Mouse (Mus musculus): ENCODE results near the gene Slc36a1. TPM values are rescaled to one million over a fixed set of nuclear protein-coding genes. Genes with fewer than 3 reads are reported as not detected.

Slc36a1 gene
- 6.9 and 19.1 TPM in 2 replicates for polyA plus RNA-seq (2011; ENCODE audit: insufficient read depth, insufficient read length, low replicate concordance, missing spikeins)

DNA sequence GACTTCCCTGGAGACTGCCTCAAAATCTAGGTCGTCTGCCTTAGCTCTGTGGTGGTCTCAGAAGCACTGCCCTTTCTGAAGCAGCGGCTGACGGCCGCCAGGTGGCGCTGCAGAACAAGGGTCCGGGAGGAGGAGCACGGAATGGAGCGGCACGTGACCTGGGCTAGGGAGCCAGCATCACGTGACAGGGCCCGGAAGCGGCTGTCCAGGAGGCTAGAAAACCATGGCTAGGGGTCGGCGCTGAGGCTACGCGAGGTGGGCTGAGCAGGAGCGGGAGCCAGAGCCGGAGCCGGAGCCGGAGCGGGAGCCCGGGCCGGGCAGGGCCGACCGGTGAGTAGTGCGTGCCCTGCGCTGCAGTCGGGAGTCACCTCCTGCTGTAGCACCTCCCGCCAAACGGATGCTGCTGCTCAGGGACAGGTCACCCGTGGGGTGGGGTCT, at the start of gene Slc36a1:
TSS of gene Slc36a1 (plus strand) at position 192 of the 438 bp plus-strand sequence.
- peak within 1 kb of the TSS; percentile 21; the same call in 1 of the 2 replicates for H3K27ac ChIP-seq (ENCODE audit: control insufficient read depth, insufficient read depth, low read depth, low read length, poor library complexity)
- WGBS: under 1% methylated on average over 31 of the region's 31 CpGs
- H3K4me1 ChIP-seq (ENCODE audit: control insufficient read depth, insufficient read depth, low read length): peaks cover 2% of the 10 kb centered on the region; the same call in 1 of the 2 replicates
- H3K4me3 ChIP-seq (replicated peaks; ENCODE audit: control insufficient read depth, low read depth, low read length): peak within 1 kb of the TSS; percentile 92
- TF ChIP-seq POLR2A (IDR thresholded peaks at IDR 0.05; ENCODE audit: borderline replicate concordance, control insufficient read depth, low read depth, low read length): peak; percentile 61; the same call in 1 of the 2 replicates
- TF ChIP-seq CTCF (IDR thresholded peaks at IDR 0.05; ENCODE audit: control insufficient read depth, insufficient read depth, low read length): peak; percentile 96

DNA sequence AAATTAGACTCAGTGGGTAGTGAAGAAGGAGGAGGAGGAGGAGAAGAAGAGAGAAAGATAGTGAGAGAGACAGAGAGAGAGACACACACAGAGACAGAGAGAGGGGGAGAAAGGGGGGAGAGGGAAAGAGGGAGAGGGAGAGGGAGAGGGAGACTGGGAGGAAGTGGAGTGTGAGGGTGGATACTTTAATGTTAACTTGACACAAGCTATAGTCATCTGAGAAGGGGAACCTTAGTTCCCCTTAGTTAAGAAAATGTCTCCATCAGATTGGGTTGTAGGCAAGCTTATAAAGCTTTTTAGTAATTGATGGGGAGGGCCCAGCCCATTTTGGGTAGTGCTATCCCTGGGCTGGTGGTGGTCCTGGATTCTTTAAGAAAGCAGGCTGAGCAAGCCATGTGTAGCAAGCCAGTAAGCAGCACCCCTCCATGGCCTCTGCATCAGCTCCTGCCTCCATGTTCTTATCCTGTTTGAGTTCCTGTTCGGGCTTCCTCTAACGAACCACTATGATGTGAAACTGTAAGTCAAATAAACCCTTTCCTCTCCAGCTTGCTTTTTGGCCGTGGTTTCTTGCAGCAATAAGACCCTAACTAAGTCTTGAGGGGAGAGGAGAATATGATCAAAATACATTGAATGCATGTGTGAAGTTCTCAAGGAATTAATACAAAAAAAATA, 49.6 kb upstream of the Slc36a1 start:
- Histone ChIP-seq H3K27ac (ENCODE audit: control insufficient read depth, insufficient read depth, low read depth, low read length, poor library complexity) (peak overlapping the region; percentile 83), H3K4me1 (ENCODE audit: control insufficient read depth, insufficient read depth, low read length) (peaks cover 2% of the 10 kb centered on the region; the same call in 1 of the 2 replicates), H3K4me3 (replicated peaks; ENCODE audit: control insufficient read depth, low read depth, low read length) (no peak overlapping the region)
- TF ChIP-seq CTCF (IDR thresholded peaks at IDR 0.05; ENCODE audit: control insufficient read depth, insufficient read depth, low read length) (no peak), POLR2A (IDR thresholded peaks at IDR 0.05; ENCODE audit: borderline replicate concordance, control insufficient read depth, low read depth, low read length) (0 out of 2 replicates have a peak, but pooled peaks have one; percentile 20)
- WGBS: 0% methylated on average over 3 of the region's 3 CpGs

DNA sequence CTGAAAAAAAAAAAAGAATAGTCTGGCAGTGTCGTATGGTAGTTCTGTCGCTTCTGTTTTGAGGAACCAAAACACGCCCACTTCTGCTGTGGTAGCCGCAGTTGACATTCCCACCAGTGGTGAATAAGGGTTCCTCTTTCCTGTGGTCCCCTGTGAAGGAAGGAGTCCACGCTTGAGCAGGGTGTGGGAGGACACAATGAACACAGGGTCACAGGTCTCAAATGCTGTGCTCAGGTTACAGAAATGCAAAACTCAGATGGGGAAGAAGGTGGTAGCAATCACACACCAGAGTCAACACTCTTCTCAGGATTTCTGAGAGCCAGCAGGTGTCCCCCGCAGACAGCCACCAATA, 49.1 kb upstream of the Slc36a1 start:
- WGBS: 4% methylated on average over 6 of the region's 6 CpGs
- Histone ChIP-seq H3K4me1 (ENCODE audit: control insufficient read depth, insufficient read depth, low read length) (peaks cover 2% of the 10 kb centered on the region; the same call in 1 of the 2 replicates), H3K4me3 (replicated peaks; ENCODE audit: control insufficient read depth, low read depth, low read length) (no peak overlapping the region), H3K27ac (ENCODE audit: control insufficient read depth, insufficient read depth, low read depth, low read length, poor library complexity) (peak overlapping the region; percentile 68; the same call in 1 of the 2 replicates)
- no peak for TF ChIP-seq POLR2A (IDR thresholded peaks at IDR 0.05; ENCODE audit: borderline replicate concordance, control insufficient read depth, low read depth, low read length)
- no peak for TF ChIP-seq CTCF (IDR thresholded peaks at IDR 0.05; ENCODE audit: control insufficient read depth, insufficient read depth, low read length)

DNA sequence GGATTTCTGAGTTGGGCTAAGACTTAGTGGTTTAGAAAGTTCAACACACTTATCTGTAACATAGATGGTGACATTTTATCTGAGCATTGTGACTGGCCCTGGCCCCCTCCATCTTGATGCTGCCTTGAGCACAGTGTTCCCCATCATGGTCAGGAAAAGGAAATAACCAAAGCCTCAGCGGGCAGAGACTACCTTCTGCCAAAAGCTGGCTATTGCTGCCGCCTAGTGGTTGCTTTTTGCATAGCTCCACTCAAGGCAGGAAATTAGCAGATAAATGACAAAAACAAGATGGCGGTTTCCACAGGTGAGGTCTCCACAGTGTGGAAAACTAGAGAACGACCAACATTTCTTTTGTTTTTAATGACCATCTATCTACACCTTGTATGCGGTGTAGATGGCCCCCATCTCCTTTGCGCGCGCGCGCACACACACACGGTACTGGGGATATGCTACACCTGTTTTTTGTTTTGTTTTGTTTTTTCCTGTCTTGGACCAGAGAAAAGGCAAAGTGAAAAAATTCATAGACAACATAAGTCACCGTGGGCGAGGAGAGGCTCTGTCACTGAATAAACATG, 45.3 kb upstream of the Slc36a1 start:
- Histone ChIP-seq H3K4me3 (replicated peaks; ENCODE audit: control insufficient read depth, low read depth, low read length) (no peak overlapping the region), H3K27ac (ENCODE audit: control insufficient read depth, insufficient read depth, low read depth, low read length, poor library complexity) (no peak overlapping the region), H3K4me1 (ENCODE audit: control insufficient read depth, insufficient read depth, low read length) (peaks cover 2% of the 10 kb centered on the region; the same call in 1 of the 2 replicates)
- TF ChIP-seq CTCF (IDR thresholded peaks at IDR 0.05; ENCODE audit: control insufficient read depth, insufficient read depth, low read length) (peak; percentile 78), POLR2A (IDR thresholded peaks at IDR 0.05; ENCODE audit: borderline replicate concordance, control insufficient read depth, low read depth, low read length) (no peak)
- 49% methylated on average over 13 of the region's 13 CpGs for WGBS

DNA sequence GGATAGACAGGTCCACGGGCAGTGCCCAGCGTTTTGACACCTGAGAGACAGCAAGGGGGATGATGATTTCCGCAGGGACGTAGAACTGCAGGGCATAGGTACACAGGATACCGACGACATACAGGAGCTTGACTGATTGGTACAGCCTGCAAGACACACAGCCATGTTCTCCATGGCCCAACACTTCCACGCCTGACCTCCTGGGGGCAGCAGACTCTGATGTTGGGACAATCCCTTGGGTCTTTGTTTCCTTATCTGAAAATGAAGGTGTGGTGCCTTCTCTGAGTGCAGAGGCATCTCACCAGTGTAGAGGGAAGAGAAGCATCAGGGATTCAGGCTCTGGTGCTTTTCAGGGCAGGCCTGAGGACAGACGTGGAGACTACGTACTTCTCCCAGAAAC, 41.5 kb upstream of the Slc36a1 start:
- no peaks in the 10 kb centered on the region for H3K4me1 ChIP-seq (ENCODE audit: control insufficient read depth, insufficient read depth, low read length)
- TF ChIP-seq POLR2A (IDR thresholded peaks at IDR 0.05; ENCODE audit: borderline replicate concordance, control insufficient read depth, low read depth, low read length) (no peak), CTCF (IDR thresholded peaks at IDR 0.05; ENCODE audit: control insufficient read depth, insufficient read depth, low read length) (peak; percentile 76)
- 49% methylated on average over 9 of the region's 9 CpGs for WGBS
- no peak overlapping the region for H3K4me3 ChIP-seq (replicated peaks; ENCODE audit: control insufficient read depth, low read depth, low read length)
- no peak overlapping the region for H3K27ac ChIP-seq (ENCODE audit: control insufficient read depth, insufficient read depth, low read depth, low read length, poor library complexity)

DNA sequence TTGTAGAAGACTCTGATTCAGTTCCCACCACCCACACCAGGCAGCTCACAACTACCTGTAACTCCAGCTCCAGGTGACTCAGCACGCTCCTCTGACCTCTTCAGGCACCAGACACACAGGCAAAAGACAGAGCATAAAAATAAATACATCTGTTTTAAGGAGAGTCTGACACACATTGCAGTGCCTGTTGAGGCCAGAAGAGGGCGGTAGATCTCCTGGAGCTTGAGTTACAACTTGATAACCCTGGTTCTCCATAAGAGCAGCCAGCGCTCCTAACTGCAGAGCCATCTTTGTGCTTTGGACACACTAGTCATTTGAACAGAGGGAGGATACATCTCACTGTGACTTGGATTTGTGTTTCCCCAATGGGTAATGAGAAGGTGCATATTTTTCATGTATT, 39.4 kb upstream of the Slc36a1 start:
- no peak for TF ChIP-seq POLR2A (IDR thresholded peaks at IDR 0.05; ENCODE audit: borderline replicate concordance, control insufficient read depth, low read depth, low read length)
- TF ChIP-seq CTCF (IDR thresholded peaks at IDR 0.05; ENCODE audit: control insufficient read depth, insufficient read depth, low read length): peak; percentile 62
- Histone ChIP-seq H3K4me3 (replicated peaks; ENCODE audit: control insufficient read depth, low read depth, low read length) (no peak overlapping the region), H3K27ac (ENCODE audit: control insufficient read depth, insufficient read depth, low read depth, low read length, poor library complexity) (no peak overlapping the region), H3K4me1 (ENCODE audit: control insufficient read depth, insufficient read depth, low read length) (no peaks in the 10 kb centered on the region)
- WGBS: 25% methylated on average over 3 of the region's 3 CpGs

DNA sequence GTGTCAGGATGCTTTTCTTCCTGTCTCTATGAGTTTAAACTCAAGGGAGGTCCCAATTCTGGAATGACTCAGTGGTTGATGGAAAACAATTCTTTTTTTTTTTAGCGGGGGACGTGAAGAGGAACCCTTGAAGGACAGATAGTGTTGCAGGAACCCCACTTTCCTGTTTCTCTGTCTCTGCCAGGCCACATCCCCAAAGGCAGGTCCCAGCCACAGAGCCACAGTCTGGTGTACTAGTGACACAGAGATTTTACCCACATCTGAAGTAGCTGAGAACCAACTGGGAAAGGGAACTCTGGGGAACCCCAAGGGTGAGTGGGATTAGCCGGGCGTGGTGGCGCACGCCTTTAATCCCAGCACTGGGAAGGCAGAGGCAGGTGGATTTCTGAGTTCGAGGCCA, 38.4 kb upstream of the Slc36a1 start:
- WGBS: 29% methylated on average over 7 of the region's 7 CpGs
- H3K27ac ChIP-seq (ENCODE audit: control insufficient read depth, insufficient read depth, low read depth, low read length, poor library complexity): no peak overlapping the region
- no peak overlapping the region for H3K4me3 ChIP-seq (replicated peaks; ENCODE audit: control insufficient read depth, low read depth, low read length)
- TF ChIP-seq POLR2A (IDR thresholded peaks at IDR 0.05; ENCODE audit: borderline replicate concordance, control insufficient read depth, low read depth, low read length) (no peak), CTCF (IDR thresholded peaks at IDR 0.05; ENCODE audit: control insufficient read depth, insufficient read depth, low read length) (no peak)
- no peaks in the 10 kb centered on the region for H3K4me1 ChIP-seq (ENCODE audit: control insufficient read depth, insufficient read depth, low read length)

DNA sequence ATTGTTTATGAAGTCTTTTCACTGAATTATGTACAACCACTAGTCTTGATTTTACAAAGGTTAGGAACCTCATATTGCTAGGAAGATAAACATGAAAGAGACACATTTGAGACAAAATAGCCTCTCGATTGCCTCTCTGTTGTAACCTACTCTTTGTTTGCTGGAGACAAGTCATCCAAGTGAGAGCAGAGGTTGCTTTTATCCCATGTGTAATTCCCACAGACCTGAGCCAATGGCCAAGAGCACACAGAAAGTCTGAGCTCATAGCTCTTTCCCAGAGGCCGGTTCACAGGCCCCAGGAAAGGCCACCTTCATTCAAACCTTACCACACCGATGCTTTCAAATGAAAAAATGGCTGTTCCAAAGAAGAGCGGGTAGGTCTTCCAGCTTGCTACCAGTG, 35.6 kb upstream of the Slc36a1 start:
- WGBS: 84% methylated on average over 4 of the region's 4 CpGs
- no peak for TF ChIP-seq CTCF (IDR thresholded peaks at IDR 0.05; ENCODE audit: control insufficient read depth, insufficient read depth, low read length)
- TF ChIP-seq POLR2A (IDR thresholded peaks at IDR 0.05; ENCODE audit: borderline replicate concordance, control insufficient read depth, low read depth, low read length): no peak
- Histone ChIP-seq H3K4me1 (ENCODE audit: control insufficient read depth, insufficient read depth, low read length) (no peaks in the 10 kb centered on the region), H3K4me3 (replicated peaks; ENCODE audit: control insufficient read depth, low read depth, low read length) (no peak overlapping the region), H3K27ac (ENCODE audit: control insufficient read depth, insufficient read depth, low read depth, low read length, poor library complexity) (no peak overlapping the region)
